Mouse (Mus musculus) liver, adult (tissue): Measurements from ENCODE around the gene Tmprss13.

Source experiments
- GATA4 ChIP-seq: IDR thresholded peaks from 2 replicates; pipeline ENCODE4 v1.6.1; 2014; ENCODE audit warnings: mild to moderate bottlenecking, low read length; ENCODE audit not compliant: insufficient replicate concordance

Tmprss13 gene

DNA sequence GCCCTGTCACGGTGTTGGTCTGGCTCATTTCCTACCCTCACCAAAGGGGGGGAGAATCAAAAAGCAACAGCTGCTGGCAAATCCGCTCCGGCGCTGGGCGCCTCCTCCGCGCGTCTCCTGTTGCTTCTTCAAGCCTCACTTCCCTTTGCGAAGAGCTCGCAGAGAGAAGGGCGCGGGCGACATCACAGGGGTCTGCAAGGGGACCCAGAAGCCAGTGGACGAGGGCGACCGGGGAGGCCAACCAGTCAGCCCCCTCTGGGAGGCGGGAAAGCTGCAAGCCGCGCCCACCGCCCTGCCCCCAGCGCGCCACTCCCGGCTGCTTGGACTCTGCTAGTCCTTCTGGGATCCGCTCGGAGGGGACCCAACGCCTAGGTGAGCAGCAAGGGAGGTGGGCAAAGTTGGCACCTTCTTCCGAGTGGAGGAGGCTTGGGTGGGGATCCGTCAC is 51.2 kb downstream of the Tmprss13 start, which contains the start of gene Fxyd6:
TSS of gene Fxyd6 (plus strand) at position 69 of the 445 bp plus-strand sequence.
- no peak for TF ChIP-seq GATA4

DNA sequence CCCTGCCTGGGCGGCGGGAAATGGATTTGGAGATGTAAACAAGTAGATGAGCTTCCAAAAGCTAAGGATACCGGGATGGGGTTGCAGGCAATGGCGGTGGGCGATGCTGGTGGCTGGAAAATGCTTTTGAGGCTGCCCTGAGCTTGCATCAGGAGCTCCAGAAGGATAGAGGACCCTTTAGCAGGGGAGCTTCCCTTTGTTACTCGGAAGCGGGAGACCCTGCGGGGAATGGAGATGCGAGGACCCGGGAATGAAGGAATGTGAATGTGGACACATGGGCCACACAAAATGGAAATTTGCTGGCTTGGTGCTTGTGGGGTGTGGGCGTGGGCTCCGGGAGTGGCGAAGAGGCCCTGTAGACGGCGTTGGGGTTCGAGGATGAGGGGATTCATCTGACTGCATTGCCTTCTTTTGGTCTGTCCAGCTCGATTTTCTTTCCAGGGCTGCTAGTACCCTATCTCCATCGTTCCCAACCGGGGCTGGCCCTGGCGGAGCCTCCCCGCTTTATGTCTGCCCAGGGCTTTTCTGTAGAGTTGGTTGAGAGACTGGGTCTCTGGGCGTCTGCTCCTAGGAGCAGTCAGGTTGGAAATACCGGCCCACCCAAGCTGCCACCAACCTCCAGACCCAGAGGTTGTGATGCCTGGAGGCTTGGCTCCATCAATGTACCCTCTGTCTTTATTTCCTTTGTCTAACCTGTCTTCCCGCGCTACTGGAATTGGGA is 51.9 kb downstream of the Tmprss13 start:
- TF ChIP-seq GATA4, result no peak

DNA sequence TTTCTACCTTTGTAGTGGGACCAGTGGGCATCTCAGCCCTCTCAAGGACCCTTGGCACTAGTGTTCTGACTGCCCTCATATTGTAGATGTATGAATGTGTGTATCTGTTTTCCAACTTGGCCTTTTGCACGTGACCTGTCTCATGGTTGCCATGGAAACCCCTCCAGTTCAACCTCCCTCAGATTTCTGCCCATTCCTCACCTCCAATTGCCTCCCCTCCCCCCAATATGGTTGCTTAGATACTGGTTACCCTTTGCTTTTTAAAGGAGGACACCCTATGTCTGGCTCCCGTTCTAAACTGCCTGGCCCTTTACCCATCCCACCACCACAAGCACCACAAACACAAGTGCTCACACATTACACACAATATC is 52.4 kb downstream of the Tmprss13 start:
- no peak for TF ChIP-seq GATA4

DNA sequence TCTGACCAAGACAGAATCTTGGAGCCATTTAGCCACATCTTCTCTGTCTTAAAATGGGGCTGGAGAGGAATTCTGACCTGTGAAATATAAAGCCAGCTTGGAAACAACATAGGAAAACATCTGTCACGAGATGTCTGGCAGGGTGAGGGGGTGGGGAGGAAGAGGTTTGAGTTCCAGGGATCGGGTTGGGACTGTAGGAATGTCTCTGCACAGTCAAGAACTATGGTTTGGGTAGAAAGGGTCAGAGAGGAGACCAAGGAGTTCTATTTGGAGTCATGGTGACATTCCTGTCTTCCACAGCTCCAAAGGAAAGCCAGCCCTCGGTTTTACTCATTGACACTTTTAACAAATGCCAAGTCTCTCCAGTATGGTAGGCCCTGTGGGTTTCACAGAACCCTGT is 55.0 kb downstream of the Tmprss13 start:
- TF ChIP-seq GATA4, result no peak

DNA sequence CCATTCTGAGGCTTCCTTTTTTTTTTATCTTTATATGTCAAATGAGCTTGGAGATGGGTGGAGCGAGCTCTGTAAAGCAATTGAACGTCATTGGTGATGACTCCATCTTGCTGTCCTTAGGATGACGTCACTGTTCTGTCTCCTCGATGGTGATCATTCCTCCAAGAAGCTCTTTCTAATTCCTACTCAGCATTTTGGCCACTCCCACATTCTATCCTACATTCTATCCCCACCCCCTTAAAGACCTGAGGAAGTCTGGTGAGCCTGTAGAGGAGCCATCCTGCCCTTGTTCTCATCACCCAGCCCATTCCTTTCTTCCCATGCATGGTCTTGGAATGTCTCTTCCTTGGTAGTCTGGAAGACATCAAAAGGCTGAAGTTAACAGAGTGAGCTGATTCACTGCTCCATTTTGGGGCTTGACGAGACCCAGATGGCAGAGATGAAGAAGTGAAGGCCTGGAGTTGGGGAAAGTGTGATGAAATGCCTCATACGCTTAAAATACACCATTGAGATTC is 56.1 kb downstream of the Tmprss13 start:
- no peak for TF ChIP-seq GATA4

DNA sequence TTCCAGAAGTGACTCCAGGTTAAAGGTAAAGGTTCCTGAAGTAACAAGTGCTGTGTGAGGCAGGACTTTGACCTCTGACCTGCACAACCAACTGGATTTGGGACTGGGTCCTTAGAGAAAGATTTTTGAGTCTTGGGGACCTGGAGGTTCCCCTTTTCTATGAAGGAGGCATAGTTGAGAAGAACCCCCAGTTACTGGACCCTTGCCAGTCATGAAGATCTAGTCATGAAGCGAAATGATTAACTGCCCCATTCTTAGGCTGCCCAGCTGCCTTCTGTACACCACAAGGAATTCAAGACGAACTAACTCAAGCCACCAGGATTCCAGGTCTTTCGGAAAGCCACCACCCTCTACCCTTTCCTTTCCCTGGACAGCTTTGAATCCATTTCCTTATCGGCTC is 57.5 kb downstream of the Tmprss13 start:
- TF ChIP-seq GATA4, result no peak

DNA sequence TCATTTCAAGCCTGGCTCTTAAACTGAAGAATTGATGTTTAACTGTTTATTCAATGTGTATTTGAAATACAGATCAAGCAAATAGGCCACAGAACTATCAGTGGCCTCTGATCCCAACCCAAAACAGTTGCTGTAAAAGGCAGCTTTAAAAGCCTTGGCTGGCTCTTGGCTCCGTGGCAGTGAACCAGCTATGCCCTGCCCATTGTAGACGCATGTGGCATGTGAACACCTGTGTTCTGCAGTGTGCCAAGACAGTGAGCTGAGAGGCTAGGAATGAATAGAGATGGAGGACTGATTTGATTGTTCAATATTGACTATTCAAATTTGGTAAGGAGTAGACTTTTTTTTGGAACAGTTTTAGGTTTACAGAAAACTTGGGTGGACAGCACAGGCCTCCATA is 58.0 kb downstream of the Tmprss13 start:
- TF ChIP-seq GATA4, result no peak

DNA sequence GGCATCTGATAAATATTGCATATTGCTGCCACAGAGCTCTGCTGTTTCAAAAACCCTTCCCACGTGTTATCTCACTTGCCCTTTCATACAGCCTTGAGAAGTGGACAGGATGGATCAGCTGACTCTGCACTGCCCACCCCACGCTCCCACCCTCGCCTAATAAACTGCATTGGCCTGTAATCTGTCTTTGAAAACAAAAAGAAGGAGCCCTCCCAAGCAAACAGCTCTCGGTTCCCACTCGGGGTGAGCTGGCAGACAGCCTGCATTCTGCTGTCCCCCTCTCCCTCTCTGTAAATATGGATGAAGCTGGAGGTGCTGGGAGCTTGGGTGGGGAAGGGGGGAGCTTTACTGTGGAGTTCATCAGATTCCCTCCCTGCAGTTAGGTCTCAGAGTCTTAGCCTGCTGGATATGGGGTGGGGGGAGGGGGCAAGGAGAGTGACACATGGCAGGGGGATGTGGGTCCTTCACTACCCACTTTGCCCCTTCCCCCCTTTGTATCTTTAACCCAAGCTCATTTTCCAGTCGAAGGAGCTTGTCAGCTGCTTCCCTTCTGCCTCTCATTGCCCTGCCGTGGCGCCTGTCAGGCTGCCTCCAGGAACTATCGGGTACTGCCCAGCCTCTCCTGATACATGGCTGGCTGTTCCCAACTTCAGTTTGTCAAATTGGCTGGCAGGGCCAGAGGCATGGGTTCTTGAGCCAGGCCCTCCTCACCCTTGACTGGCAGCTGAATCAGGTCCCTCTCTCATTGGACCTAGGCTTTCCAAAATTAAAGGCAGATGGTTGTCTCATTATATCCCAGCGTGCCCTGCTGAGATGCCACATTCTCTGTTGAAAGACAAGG is 61.7 kb downstream of the Tmprss13 start:
- TF ChIP-seq GATA4, result no peak

DNA sequence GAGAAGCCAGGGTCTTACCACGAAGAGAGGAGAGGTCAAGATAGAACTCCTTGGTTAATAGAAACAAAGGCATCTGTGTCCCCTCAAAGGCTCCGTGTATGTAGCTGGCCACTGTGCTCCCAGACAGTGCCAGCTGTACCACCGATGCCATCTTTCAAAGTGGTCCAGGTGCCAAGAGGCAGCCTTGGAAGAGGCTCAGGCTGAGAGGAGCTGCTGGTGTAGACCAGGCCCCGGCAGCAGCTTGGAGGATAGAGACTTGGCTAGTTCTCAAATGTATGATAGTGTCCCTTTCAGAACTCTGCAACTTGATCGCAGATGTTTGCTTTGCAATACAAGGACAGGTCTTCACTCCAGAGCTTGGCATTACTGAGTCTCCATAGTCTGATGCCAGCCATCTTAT is 63.4 kb downstream of the Tmprss13 start:
- no peak for TF ChIP-seq GATA4

DNA sequence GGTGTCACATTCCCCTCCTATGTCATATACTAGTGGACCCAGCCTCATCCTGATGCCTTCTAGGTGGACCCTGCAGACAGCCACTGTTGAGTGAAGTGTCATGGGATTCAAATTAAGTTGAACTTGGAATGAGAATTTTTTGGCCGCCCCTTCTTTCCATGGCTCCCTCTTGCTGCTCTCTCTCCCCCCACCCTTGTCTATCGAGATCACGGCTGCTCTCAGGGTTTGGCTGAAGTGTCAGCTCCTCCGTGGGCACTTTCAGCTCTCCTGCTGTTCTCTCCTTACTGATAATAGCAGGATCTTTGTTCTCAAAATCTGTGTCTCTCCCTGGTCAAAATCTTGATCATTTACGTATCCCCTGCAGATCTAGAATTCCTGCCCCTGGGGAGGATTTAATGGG is 63.9 kb downstream of the Tmprss13 start:
- no peak for TF ChIP-seq GATA4

DNA sequence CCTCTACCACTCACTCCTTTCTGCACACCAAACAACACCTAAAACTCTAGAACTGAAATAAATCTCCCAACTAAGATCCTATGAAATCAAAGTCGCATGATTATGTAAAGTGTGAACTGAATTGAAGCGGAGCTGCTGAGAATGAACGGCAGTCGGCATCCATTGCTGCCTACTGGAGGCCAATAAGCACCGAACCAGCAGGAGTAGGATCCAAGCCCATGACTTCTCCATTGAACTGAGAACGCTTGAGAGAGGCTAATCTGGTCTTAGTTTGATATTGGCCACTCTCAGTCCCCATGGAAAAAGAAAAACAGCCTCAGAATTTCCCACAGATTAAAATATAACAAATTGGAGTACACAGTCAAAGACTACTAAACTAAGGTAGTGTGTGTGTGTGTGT is 65.0 kb downstream of the Tmprss13 start:
- no peak for TF ChIP-seq GATA4

DNA sequence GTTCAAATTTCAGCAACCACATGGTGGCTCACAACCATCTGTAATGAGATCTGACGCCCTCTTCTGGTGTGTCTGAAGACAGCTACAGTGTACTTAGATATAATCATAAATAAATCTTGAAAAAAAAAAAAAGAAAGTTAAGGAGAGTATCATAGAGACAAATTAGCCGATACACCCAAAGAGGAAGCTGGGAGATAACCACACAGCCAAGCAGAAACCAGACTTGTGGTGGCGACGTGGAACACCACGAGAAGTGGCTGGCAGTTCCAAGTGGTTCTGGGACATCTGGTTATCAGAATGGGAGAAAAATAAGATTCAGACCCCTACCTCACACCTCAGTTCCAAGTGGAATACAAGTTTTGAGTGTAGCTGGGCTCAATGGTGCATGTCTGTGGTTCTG is 67.8 kb downstream of the Tmprss13 start:
- no peak for TF ChIP-seq GATA4

DNA sequence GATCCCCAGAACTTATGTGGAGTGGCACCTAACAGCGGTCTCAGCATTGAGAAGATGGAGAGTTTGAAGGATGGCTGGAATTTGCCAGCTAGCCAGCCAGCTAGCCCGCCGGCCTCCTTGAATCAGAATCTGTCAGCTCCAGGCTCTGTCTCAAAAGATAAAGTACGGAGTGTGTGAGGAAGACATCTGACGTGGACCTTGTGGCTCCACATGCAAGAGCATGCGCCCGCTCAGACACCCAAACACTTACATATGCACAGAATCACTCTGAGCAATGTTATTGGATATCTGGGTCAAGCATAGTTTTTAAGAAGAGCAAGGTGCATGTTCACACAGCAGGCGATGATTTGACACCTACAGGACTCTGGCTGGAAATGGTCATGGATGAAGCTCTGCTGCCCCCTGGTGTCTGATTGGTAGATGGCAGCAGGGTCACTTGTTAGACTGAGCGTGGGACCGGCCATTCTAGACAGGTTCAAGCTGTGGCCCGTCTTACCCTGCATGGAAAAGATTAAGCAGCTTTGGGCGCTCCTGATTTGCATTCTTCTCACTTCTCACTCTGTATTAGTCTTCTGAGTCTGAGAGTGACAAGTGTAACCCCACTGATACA is 69.6 kb downstream of the Tmprss13 start:
- TF ChIP-seq GATA4, result no peak

DNA sequence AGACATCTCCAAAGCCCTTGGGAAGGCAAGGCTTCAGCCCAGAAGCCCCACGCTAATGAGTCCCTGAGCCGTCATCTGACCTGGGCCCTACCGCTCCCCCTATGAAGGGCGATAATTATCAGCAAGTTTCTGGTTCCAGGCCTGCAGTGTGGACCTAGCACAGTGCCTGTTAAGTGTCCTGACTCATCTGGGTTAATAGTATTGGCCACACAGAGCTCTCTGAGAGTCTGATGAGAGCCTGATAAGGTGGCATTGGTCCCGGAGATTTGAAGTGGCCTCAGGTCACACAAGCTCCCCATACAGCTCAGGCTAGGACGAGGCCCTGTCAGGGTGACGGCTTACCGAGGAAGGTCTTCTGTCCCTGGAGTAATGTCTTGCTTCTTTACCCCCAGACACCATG is 70.7 kb downstream of the Tmprss13 start:
- no peak for TF ChIP-seq GATA4

DNA sequence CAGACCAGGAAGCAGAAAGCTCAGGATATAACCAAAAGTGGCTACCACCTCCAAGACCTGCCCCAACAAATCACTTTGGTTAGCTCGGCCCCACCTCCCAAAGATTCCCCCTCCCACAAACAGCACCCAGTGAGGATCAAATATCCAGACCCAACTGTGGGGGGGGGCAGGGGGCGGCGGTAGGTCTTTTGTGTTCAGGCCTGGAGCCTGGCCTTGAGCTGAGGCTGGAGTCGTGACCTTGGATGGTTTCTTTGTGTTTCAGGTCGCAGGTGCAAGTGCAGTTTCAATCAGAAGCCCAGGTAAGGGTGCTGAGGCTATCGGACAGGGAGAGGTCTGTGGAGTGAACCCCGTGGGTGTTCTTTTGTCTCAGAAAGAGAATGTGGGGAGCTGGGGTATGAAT is 72.4 kb downstream of the Tmprss13 start:
- no peak for TF ChIP-seq GATA4

DNA sequence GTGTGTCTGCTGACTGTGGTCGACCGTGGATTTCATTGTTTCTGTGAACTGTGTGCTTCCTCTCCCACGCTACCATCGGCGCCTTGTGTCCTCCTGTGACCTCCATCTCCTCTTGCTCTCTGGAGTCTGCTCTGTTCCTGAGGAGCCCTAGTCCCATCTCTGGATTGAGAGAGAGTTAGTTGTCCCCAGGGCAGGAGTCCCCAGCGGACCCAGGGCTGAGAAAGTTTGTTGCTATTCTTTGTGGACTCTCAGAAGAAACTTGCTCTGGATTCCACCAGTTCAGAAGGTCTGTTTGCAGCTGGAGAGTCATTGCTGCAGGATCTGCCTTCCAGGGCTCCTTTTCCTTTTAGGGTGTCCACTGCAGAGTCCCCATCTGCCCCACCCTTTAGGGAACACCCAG is 76.3 kb downstream of the Tmprss13 start:
- no peak for TF ChIP-seq GATA4
